10 mouse cellular contexts compared by ENCODE assay signal in genomic region chr2:71376433-71376906, GRCm38 (mm10). TPM values are rescaled to one million over a fixed set of nuclear protein-coding genes. Genes with fewer than 3 reads are reported as not detected.
DNase-seq lines count a peak whose midpoint lies in the region; ATAC-seq and TF ChIP-seq lines count a peak whose summit lies in the region.
"Had no signal": no experiment of that assay in that cellular context is flagged by ENCODE, and none has a peak within 500 bp of the region (broad histone marks: within the 10 kb centered on the region; RNA-seq: fewer than 3 reads in every experiment).

No protein-coding gene starts in this region.

- no peak overlapping the region for H3K27ac ChIP-seq in heart, embryonic 13.5 days (replicated peaks)
- H3K27ac ChIP-seq in heart, adult 2 months: no peak overlapping the region
- no peak overlapping the region; the same call in 1 of the 2 replicates for H3K27ac ChIP-seq in liver, embryonic 13.5 days
- H3K27ac ChIP-seq: forebrain, embryonic 12.5 days had no signal

- no peak for TF ChIP-seq CTCF in heart, adult 2 months (IDR thresholded peaks at IDR 0.05)

- TF ChIP-seq POLR2A in heart, adult 2 months (IDR thresholded peaks at IDR 0.05; ENCODE audit: insufficient read depth, low read depth, low read length): no peak

- WGBS in heart, embryonic 13.5 days: 24% methylated on average over 11 of the region's 11 CpGs
- 21% methylated on average over 11 of the region's 11 CpGs for WGBS in heart, adult 2 months
- whole genome bisulfite sequencing in liver, embryonic 13.5 days (ENCODE audit: insufficient replicate concordance): 30% methylated on average over 11 of the region's 11 CpGs

- TF ChIP-seq EP300 in heart, adult 2 months (IDR thresholded peaks at IDR 0.05; ENCODE audit: insufficient read depth, low read depth, low read length): no peak

- intact Hi-C loops in heart, adult 2 months (cut with DNase I): no loop called here

- H3K9ac ChIP-seq in heart, embryonic 13.5 days: no peak overlapping the region
- no peak overlapping the region for H3K9ac ChIP-seq in heart, adult 2 months (ENCODE audit: low read depth, low read length)
- peak overlapping the region; percentile 13; the same call in 1 of the 2 replicates for H3K9ac ChIP-seq in liver, embryonic 13.5 days
- H3K9ac ChIP-seq: forebrain, embryonic 12.5 days had no signal

- H3K79me2 ChIP-seq in heart, adult 2 months (replicated peaks; ENCODE audit: control insufficient read depth, insufficient read depth, low read length): no peaks in the 10 kb centered on the region

- peaks cover 15% of the 10 kb centered on the region for H3K4me1 ChIP-seq in heart, embryonic 13.5 days
- H3K4me1 ChIP-seq in heart, adult 2 months (ENCODE audit: control insufficient read depth, insufficient read depth, low read length): no peaks in the 10 kb centered on the region
- peaks cover 34% of the 10 kb centered on the region for H3K4me1 ChIP-seq in liver, embryonic 13.5 days (replicated peaks)
- H3K4me1 ChIP-seq: forebrain, embryonic 12.5 days had no signal

- no peak for DNase-seq in heart, adult 2 months
- peak; percentile 71 for DNase-seq in CD4-positive, CD25-positive, alpha-beta regulatory T cell, adult 2 months (ENCODE audit: low read depth, low spot score)
- peak; percentile 46 for DNase-seq in embryo, embryonic 10.5 days (ENCODE audit: low spot score)
- DNase-seq in liver, embryonic 13.5 days: peak; percentile 46
- no peak for DNase-seq in thymus, adult 18-20 months
- DNase-seq in layer of hippocampus, adult 18-20 months (ENCODE audit: low spot score in 2 of 2): no peak
- DNase-seq in neural tube, embryonic 10.5 days (ENCODE audit: extremely low spot score, low spot score): no peak
- DNase-seq: thymus, postnatal 14 days had no signal

- no peak for ATAC-seq in heart, embryonic 13.5 days (ENCODE audit: extremely low read depth, insufficient number of reproducible peaks, low FRiP score, low TSS enrichment)
- ATAC-seq in liver, embryonic 13.5 days (ENCODE audit: low read depth): peak; percentile 66

- H3K9me3 ChIP-seq in heart, embryonic 13.5 days: no peaks in the 10 kb centered on the region
- H3K9me3 ChIP-seq in liver, embryonic 13.5 days (replicated peaks): no peaks in the 10 kb centered on the region
- H3K9me3 ChIP-seq: forebrain, embryonic 12.5 days had no signal

- no peaks in the 10 kb centered on the region for H3K27me3 ChIP-seq in heart, embryonic 13.5 days (replicated peaks)
- H3K27me3 ChIP-seq in heart, adult 2 months (ENCODE audit: control insufficient read depth, insufficient read depth, low read length): no peaks in the 10 kb centered on the region
- no peaks in the 10 kb centered on the region for H3K27me3 ChIP-seq in liver, embryonic 13.5 days

- H3K4me3 ChIP-seq in heart, embryonic 13.5 days: peak overlapping the region; percentile 24
- H3K4me3 ChIP-seq in heart, adult 2 months: no peak overlapping the region
- H3K4me3 ChIP-seq in liver, embryonic 13.5 days (replicated peaks): 0 out of 2 replicates have a peak overlapping the region, but pooled peaks have one; percentile 19
- H3K4me3 ChIP-seq: forebrain, embryonic 12.5 days had no signal

- H3K36me3 ChIP-seq in heart, embryonic 13.5 days: no peaks in the 10 kb centered on the region
- H3K36me3 ChIP-seq in heart, adult 2 months (ENCODE audit: control insufficient read depth, insufficient read depth, low read length): no peaks in the 10 kb centered on the region
- no peaks in the 10 kb centered on the region for H3K36me3 ChIP-seq in liver, embryonic 13.5 days
- H3K36me3 ChIP-seq: forebrain, embryonic 12.5 days had no signal

- H3K4me2 ChIP-seq in heart, embryonic 13.5 days: peak overlapping the region; percentile 60
- peak overlapping the region; percentile 55 for H3K4me2 ChIP-seq in liver, embryonic 13.5 days
- H3K4me2 ChIP-seq: forebrain, embryonic 12.5 days had no signal

RNA-seq across cellular contexts. Expression of gene Slc25a12, which starts 8.9 kb away (rescaled TPM):
- polyA plus RNA-seq in heart, embryonic 13.5 days (2015; fragmentation: Nextera tagmentation; extraction: Ambion mirVana): 90.1 and 90.9 TPM in 2 replicates
- 100 to 1,000 TPM; 228 to 252 TPM for total RNA-seq in heart, adult 2 months (2021)
- 154 and 212 TPM in 2 replicates for polyA plus RNA-seq in heart, adult 2 months (2012; rRNA removed)
- 27.7 and 31.6 TPM in 2 replicates for polyA plus RNA-seq in liver, embryonic 13.5 days (2015; fragmentation: Nextera tagmentation; extraction: Ambion mirVana)
- total RNA-seq in layer of hippocampus, adult 18-20 months (2021): 100 to 1,000 TPM; 150 to 164 TPM

RNA-seq across cellular contexts. Expression of gene Hat1, which starts 12.3 kb away (rescaled TPM):
- polyA plus RNA-seq in heart, embryonic 13.5 days (2015; fragmentation: Nextera tagmentation; extraction: Ambion mirVana): 117 and 133 TPM in 2 replicates
- total RNA-seq in heart, adult 2 months (2021): 10 to 100 TPM; 28.1 to 28.4 TPM
- 7.6 and 16.4 TPM in 2 replicates for polyA plus RNA-seq in heart, adult 2 months (2012; rRNA removed)
- 164 and 193 TPM in 2 replicates for polyA plus RNA-seq in liver, embryonic 13.5 days (2015; fragmentation: Nextera tagmentation; extraction: Ambion mirVana)
- total RNA-seq in layer of hippocampus, adult 18-20 months (2021): 10 to 100 TPM; 14.7 to 18.3 TPM

Comparison
In these comparisons a context has a peak if more than half of its experiments do, and no peak if none do; other contexts are left out.
1. DNase-seq: peak in CD4-positive, CD25-positive, alpha-beta regulatory T cell, adult 2 months (single experiment), embryo, embryonic 10.5 days (single experiment) and liver, embryonic 13.5 days (single experiment); none in heart, adult 2 months (0 of 2), thymus, adult 18-20 months (0 of 2), layer of hippocampus, adult 18-20 months (0 of 2) and neural tube, embryonic 10.5 days (single experiment).